Mouse (Mus musculus) frontal cortex, postnatal 36 days (tissue): ENCODE results near the gene Fpr2.
"Not testable (repeated sequence)": the region's sequence is repeated elsewhere in the genome, so short reads cannot be mapped to it uniquely, and the experiment has no call there.

Experiments used
- DNase-seq, 2 experiments: peaks; one replicate each; pipeline ENCODE4 v3.0.0; 2022; ENCODE audit warnings: low spot score in 2 of 2

Fpr2 gene

GRCm38 (mm10) chr17:17887774-17888248, at the start of gene Fpr2, which contains the start of gene Fpr3:
Gene Fpr2 (plus strand): TSS chr17:17887824.
Gene Fpr3 (plus strand): TSS chr17:17887852.
- DNase-seq, result no peak

- DNase-seq, result peak; percentile 94 to 97
Observed at GRCm38 (mm10) chr17:17837919-17838701, 49.5 kb upstream of the Fpr2 start.

GRCm38 (mm10) chr17:17839276-17839675, 48.3 kb upstream of the Fpr2 start:
- no peak for DNase-seq

DNA sequence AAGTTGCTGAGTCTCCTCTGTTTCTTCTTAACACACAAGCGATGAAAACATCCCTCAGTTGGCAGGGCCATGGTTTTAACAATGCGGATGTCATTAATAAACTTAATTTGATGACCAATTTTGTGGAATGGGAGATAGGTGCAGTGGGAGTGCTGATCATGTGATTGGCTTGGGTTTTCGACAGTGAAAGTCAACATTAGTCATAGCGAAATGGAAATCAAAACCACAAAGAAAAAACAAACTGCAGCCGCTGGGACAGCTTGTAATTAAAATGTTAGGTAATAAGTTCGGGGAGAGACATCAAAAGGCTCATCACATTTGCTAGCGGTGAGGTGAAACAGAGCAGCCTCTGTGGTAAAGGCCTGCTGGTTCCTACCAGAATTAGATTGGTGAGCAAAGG, 46.8 kb upstream of the Fpr2 start:
- DNase-seq, result no peak

DNA sequence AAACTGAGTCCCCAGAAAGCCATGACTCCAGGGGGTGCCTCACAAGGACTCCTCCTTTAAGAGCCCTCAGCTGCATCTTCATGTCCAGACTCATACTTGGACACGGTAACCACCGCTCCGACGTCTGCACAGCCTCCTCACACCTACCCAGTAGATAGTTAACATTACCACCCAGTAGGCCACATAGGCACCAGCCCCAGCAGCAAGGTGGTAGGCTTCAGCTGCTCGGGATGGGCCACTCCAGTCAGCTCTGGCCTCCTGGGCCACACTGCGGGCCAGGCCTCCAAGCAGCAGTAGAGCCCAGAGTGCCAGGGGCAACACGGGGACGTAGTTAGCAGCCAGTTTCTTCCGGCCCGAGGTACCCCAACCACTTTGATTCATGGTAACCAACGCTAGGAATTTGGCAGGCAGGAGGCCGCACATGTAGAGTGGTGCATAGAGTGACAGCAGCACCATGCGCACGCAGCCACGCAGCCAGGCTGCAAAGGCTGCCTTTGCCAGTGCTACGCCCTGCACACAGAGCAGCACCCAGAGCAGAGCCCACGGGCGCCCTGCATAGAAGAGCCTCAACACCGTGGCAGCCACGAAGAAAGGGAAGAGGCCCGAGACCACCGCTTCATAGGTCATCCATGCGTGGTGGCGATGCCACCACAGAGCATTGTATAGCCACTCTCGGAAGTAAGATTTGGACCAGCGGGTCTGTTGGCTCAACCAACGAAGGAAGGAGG, 43.9 kb upstream of the Fpr2 start:
- no peak for DNase-seq

- not testable (repeated sequence) for DNase-seq
Observed at GRCm38 (mm10) chr17:17844606-17845005, 43.0 kb upstream of the Fpr2 start.

DNA sequence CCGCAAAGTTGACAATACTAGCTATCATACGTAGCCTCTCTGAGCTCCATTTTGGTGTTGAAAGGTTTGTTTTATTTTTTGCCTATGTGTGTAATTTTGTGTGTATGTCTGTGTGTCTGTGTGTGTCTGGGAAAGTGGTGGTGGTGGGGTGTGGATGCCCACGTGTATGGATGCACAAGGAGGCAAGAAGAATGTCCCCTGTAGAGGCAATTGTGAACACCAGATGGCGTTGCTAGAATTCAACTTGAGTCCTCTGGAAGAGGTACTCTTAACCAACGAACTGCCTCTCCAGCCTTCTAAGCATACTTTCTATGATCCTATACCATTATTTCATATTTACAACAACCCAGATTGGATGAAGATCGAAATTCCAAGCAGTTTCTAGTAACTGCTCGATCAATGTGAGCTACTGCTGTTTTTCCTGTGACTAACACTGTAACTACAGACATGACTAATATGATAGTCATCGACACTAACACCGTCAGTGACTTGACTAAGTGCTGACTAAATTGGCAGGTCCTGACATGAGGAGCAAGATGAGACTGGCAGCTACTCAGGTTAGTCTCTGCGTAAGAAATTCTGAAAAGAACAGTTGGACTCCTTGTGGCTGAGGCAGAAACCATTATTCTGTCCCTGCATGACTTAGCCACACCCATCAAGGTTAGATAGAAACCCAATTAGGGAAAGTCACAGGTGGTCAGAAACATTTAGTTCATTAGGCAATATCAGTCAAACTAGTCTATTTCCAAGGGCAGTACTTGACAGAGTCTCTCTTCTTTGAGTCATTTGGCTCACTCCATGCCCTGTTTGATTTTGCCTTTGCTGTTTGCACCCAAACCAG, 42.2 kb upstream of the Fpr2 start:
- DNase-seq, result peak in 1 of 2 experiments; percentile 14

GRCm38 (mm10) chr17:17848988-17849387, 38.6 kb upstream of the Fpr2 start:
- DNase-seq, result no peak

GRCm38 (mm10) chr17:17849906-17850712, 37.5 kb upstream of the Fpr2 start:
- DNase-seq, result peak in 1 of 2 experiments; percentile 10

GRCm38 (mm10) chr17:17855064-17855838, 32.4 kb upstream of the Fpr2 start, which contains the start of gene Has1:
Gene Has1 (minus strand): TSS chr17:17855205.
- DNase-seq, result no peak

- DNase-seq, result no peak
Observed at GRCm38 (mm10) chr17:17856612-17857011, 31.0 kb upstream of the Fpr2 start.

DNA sequence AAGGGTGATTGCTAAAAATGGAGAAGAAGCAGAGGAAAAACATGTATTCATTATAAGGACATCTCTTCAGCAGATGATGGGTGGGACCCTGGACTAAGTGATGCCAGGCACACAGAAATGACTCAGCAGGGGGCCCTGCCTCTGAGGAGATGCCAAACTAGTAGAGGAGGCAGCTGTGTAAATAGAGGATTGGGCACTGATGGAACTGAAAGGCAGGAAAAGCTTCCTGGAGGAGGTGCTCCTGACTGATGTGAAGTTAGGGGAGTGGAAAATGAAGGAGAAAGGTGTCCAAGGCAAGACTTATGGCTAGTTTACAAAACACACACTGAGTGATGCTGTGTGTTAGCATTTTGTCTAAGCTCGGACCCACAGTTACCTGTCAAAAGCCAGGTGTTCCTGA, 30.2 kb upstream of the Fpr2 start:
- no peak for DNase-seq

- DNase-seq, result no peak
Observed at GRCm38 (mm10) chr17:17860110-17860509, 27.5 kb upstream of the Fpr2 start.

DNA sequence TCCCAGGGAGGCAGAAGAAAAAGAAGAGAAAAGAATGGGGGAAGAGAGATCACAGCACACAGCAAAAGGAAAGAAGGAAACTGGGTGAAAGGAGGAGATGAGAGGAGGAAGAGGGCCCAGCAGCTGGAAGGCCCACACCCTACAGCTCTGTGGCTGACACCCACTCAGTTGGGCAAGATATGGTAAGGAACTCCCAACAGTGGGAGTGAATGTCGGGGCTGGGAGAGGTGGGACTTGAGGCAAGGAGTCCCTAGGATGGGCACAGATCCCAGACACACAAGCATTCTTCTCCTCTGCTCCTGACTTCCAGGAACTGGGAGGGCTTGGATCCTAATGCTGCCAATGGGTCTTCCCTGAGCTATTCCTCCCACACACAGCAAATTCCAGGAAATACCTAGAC, 25.3 kb upstream of the Fpr2 start:
- DNase-seq, result no peak

DNA sequence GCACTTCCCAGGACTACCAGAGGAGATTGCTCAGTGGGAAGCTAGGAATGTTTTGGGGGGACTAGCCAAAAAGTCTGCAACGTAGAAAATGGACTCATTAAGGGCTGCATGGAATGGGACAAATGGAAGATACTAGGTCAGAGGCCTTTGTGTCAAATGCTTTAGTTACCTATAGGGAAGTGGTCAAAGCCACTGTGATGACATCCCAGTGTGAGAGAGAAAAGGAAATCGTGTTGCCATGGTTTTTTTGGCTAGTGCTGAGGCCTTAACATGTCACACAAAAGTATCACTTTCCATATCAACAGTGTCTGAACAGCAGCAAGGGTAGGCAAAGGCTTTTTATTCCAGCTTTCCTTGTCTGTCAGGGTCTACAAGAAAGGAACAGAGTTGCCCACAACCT, 22.5 kb upstream of the Fpr2 start:
- DNase-seq, result no peak

GRCm38 (mm10) chr17:17866801-17867469, 20.7 kb upstream of the Fpr2 start:
- peak in 1 of 2 experiments; percentile 31 for DNase-seq

GRCm38 (mm10) chr17:17870892-17871550, 16.6 kb upstream of the Fpr2 start:
- DNase-seq, result no peak

GRCm38 (mm10) chr17:17871697-17872096, 15.9 kb upstream of the Fpr2 start:
- no peak for DNase-seq

- DNase-seq, result no peak
Observed at GRCm38 (mm10) chr17:17879347-17879746, 8.3 kb upstream of the Fpr2 start.
